Mouse (Mus musculus) E14TG2a.4 (cell line): ENCODE data around the gene Osbp2.

Experiments
- CTCF ChIP-seq: conservative IDR thresholded peaks from 2 replicates; pipeline ENCODE4 v1.5.1; 2014; ENCODE audit warnings: low read length
- POU5F1 ChIP-seq: IDR thresholded peaks from 2 replicates; pipeline ENCODE4 v1.6.1; 2014; ENCODE audit warnings: low read length, borderline replicate concordance

- TF ChIP-seq CTCF, result no peak
- no peak for TF ChIP-seq POU5F1
These were observed 10.7 kb downstream of the Osbp2 start for GRCm38 (mm10) chr11:3853031-3853430.
